Mouse (Mus musculus) right cerebral cortex, adult 2 months (tissue): Measurements from ENCODE around the gene Ahdc1.

Experiments used
- DNase-seq, 2 experiments: peaks; one replicate each; pipeline ENCODE4 v3.0.0; 2021 to 2022; ENCODE audit warnings: low spot score in 2 of 2

The Ahdc1 gene

DNA sequence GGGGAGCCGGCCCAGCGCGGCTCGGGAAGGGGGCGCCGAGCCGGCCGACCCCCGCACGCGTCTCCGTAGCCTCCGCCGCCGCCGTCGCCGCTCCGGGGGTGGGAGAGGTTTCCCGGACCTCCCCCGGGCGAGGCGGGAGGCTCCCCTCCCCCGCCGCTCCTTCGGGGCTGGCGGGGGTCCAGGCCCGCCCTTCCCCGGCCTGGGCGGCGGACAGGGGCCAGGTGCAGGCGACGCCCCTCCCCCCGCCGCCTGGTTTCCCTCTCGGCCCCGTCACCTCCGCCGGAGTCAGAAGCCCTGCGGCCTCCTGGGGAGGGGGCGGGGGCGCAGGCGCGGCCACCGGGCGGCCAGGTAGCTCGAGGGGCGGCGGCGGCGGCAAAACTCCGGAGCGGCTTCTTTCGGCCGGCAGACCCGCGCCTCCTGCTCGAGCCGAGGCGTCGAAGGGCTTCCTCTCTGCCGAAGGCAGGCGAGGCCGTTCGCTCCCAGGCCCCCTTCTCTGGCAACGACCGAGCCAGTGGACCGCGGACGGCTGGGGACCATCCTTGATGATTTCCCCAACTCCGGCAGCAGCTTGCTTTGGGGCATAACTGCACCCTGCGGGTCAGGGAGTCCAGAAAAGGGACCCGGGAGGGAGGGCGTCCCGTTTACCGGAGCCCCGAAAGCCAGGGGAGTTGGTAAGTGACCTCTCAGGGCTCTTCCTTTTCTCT is 28.2 kb downstream of the Ahdc1 start:
- DNase-seq = no peak

DNA sequence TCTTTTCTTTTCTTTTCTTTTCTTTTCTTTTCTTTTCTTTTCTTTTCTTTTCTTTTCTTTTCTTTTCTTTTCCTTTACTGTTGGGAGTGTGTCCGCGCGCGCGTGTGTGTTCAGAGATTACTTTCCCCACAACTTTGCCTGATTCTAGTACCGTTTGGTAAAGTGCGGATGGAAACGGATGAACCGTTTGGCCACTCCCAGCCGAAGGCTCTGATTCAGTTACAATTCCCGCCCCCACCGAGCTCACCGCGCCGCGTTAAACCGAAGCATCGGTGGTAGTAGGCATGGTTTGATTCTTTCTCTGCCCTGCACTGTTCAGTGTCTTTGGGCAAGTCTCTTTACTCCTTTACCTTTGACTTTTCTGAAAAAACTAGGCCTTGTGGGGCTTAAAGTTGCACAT is 28.8 kb downstream of the Ahdc1 start:
- DNase-seq = no peak

GRCm38 (mm10) chr4:133040241-133040904 is 29.3 kb downstream of the Ahdc1 start:
- DNase-seq = no peak

DNA sequence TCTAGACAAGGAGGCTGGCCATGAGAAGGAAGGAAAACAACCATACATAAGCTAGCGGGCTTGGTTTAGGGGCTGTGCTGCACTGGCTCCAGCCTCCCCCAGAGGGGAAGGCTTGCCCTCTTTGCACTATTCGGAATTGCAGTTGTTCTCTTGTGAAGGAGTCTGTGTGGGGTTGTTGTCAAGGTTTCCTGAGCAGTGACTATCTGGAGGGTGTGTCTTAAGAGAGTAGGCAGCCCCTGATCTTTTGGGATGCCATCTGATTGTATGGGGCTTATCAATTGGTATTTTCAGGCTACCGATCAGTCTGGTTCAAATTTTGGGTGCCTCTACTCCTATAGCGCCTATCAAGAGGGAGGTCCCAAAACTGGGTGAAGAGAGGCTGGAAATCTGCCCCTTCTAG is 31.2 kb downstream of the Ahdc1 start:
- DNase-seq = no peak

DNA sequence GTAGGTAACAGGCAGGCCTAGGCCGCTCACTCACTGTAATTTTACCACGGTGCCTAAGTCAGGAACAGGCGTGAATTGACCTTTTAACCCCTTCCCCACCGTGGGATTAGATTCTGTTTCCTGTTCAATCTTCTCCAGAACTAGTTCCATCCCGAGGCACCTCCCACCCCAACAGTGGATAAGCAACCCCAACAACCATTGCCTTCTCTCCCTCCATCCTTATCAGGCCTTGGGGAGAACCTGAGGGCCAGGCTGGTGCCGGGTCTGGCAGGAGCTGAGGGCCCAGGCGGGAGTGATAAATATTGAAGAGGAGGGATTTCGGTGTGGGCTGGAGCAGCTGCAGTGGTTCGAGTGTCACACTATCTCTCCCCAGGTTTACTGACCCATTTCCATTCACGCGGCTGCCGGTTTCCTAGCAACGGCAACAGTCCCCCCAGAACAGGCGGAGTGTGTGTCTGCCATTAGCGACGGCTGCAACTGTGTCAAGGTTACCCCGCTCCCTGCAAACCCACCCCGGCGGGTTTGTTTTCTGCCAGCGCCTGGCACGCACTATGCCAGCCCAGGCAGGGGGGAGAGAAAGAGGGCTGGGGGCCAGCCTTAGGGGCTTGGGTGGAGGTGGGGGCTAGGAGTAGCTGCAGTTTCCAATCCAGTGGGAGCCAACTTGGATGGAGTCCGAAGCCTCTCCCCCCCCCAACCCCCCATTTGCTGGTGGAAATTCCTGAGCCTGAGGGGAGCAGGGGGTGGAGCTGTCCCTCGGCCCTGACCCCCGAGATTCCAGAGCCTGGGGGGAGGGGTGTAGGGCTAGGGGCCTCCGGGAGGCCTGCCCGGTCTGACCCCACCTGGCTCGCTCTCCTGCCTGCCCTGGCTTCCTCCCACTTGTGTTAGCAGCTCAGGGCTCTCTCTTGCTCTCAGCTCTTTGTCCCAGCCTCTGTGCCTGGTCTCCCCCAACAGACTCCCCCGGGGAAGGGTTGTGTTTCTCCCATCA is 31.9 kb downstream of the Ahdc1 start:
- DNase-seq = peak; percentile 62 to 65

- DNase-seq = no peak
Measured at GRCm38 (mm10) chr4:133043798-133044646, 33.0 kb downstream of the Ahdc1 start.

DNA sequence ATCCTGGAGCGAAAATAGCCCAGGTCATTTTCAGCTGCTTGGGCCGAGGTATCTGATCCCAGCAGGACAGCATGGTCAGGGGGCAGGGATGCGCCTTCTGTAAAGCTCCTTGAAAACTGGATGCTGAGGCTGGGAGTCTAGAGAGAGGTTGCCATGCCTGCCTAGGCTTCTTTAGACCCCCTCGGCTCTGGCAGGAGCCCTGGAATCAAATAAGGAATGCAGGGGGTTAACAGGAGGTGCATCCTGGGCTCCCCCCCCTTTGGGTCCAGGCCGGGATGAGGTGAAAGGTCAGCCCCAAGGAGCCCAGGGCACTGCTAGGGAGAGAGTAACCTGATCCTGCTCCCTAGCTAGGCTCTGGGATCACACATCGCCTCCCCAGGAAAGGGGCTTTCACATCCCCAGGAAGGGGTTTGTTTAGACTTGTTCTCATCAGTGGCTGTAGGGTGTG is 33.6 kb downstream of the Ahdc1 start:
- no peak for DNase-seq

DNA sequence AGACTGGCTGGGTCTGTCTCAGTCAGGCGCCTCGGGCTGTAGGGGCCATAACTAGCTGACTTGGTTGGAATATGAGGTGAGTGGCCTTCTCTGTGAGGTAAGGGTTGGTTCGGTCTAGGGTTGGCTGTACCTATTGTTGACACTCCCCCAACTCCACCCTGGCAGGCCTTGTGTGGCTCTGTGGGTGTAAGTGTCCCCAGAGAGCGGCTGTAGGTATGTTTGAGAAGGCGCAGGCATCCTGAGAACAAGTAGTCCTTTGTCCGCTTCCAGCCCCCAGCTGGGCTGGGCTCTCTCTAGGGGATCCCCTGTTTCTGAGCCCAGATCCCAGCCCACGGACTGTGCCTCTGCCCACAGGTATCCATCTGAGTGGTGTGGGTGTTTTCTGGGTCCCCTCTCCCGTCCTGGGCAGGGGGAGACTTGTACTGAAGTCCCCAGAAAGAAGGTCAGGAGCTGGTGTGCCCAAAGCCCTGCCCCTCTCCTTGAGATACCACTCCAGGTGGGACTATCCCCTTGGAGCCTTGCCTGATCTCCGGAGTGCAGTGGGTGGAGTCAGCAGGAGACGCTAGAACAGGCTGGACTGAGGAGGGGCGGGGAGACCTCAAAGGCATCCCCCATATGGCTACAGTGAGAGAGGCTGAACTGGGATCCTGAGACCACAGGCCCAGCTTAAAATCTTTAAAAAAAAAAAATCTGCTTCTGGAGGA is 34.9 kb downstream of the Ahdc1 start:
- no peak for DNase-seq

DNA sequence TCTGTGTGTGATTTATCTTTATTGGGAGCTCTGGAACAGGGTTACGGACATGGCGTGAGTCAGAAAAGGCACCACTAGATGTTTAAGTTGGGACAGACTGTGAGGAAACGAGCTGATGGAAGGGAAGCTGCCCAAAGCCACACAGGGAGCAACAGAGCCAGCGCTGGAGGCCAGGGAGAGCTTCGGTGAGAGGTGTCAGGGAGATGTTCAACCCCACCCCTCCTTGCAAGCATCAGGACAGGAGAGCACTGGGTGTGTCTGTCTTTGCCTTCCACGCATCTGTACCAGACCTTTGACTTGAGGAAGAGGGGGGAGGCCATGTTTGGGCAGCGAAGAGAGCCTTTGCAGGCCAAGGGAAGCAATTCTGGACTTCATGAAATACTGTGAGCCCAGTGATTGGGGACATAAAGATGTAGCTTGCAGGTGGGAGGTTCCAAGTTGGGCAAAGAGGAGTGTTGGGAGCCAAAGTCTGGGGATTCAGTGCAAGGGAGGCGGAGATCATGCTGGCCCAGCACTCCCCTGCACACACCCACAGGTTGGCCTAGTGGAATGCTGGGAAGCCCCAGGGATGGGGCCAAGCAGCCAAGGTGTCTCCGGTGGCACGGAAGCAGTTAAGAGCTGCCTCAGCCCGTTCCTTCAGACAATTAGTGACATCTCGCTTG is 35.8 kb downstream of the Ahdc1 start:
- DNase-seq = peak; percentile 44 to 55

DNA sequence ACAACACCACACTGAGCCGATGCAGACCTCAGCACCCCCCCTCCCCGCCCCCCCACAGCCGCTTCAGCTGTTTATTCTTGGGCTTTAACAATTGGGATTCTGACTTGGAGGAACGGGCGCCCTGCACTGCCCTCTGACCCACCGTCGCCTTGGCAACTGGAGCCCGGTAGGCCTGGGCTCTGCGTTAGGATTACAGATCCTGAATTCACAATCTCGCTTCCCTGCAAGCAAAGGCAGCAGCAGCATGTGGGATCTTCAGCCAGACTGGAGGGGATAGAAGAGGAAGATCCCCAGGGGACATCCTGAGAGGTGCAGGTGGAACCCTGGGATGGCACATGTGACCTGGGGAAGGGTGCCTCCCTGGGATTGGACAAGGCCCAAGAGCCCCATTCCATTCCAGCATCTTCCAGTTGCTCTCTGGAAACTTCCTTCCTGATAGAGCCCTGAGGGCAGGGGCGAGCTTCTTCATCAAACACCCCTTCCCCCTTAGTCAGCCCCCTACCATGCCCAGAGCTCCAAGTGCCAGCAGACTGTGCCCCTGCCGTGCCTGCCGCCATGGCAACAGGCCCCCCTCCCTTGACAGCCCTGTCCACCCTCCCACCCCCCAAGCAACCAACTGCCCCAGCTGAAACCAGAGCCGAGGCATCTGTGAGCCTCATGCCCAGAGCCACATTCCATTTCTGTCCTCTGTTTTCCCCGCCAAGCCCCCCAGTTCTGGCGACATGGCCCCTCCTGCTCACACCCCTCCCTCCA is 36.5 kb downstream of the Ahdc1 start:
- DNase-seq = peak in 1 of 2 experiments; percentile 48

DNA sequence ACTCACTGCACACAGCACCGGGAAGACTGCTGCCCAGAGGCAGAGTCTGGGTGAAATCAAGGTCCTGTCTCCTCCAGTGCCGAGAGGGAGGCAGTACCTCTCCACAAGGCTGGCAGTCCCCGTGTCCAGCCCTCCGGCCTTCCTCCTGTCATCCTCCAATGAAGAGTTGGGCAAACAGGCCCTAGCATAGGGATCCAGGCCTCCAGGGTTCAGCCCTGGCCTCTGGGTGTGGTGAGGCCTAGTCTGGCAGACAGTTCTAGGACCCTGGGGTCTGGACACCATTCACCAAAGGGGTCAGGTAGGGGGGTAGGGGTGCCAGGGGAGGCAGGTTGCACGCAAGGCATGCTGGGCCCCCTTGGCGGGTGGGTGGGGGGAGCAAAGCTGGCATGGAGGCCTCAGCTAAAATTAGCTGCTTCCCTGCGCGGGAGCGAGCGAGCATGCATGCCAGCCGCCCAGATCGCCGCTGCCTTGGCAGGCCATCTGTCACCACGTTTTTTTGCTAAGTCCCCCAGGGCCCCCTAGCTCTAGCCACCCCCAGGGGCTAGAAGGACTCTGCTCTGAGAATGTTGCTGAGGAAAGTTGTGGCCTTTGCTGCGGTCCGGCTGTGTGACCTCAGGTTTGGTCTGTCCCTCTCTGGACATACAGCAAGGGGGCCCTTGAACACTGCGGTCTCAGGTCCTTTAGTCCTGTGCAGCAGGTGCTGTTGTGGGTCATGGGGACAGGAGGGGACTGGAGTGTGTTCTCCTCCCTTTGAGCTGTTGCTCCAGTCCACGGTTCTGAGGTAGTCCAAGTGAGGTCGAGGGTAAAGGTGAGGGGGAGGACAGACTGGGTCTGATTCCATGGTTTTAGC is 38.2 kb downstream of the Ahdc1 start:
- peak in 1 of 2 experiments; percentile 48 for DNase-seq

DNA sequence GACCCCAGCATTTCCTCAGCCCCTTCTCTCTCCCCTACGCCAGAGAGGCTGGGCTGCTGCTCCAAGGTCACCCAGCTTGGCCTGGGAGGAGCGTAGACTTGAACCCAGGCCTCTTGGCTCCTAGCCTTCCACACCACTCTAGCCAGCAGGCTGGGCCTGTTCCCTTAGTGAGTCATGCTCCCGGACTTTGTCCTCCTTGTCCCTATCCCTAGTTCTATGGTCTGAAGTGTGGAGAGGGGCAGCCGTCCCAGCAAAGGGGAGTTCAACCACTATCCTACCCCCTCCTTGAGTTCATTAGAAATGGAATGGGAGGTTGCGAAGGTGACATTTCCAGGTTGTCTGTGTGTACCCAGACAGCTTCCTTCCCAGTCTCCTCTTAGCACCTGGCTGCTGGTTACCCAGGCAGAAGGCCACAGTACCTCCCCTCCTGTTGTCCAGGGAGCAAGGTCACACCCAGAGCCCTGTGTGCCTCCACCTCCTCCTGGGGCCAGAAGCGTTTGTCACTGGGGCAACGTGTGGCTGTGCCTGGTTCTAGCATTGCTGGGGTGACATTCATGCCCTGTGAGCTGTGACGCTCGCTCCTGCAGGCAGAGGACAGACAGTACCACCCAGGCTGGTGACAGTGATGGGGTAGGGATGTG is 39.3 kb downstream of the Ahdc1 start:
- DNase-seq = no peak

GRCm38 (mm10) chr4:133050837-133051549 is 39.9 kb downstream of the Ahdc1 start:
- no peak for DNase-seq

- DNase-seq = no peak
Measured at GRCm38 (mm10) chr4:133051550-133051865, 40.4 kb downstream of the Ahdc1 start.

DNA sequence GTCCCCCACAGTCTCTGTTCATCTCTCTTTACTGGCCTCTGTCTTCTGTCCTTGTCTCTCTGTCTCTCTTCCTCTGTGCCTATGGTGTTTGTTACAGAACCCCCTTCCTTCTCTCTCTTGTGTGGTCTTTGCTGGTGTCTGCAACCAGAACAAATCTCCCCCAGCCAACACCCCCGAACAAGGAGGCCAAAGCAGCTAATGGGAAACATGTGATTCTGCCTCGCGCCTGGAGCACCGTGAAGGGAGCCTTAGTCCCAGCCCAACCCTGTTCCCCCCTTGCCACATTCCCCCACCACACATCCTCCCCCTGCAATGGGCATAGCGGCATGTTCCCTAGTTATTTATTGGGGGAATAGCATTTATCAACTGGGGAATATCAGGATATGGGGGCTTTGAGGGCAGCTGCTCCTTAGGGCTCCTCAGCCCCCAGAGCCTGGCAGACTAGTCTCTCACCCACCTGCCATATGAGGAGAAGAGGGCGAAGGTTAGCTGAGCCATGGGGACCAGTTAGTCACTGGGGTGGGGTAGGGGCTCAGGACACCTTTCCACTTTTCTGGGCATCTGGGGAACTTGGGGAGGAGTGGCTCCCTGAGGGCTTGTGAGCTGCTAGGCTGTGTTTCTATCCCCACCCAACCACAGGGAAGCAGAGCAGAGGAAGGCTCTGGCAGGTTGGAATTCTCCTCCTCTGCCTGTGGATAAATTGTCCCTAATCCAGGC is 41.1 kb downstream of the Ahdc1 start:
- DNase-seq = no peak

DNA sequence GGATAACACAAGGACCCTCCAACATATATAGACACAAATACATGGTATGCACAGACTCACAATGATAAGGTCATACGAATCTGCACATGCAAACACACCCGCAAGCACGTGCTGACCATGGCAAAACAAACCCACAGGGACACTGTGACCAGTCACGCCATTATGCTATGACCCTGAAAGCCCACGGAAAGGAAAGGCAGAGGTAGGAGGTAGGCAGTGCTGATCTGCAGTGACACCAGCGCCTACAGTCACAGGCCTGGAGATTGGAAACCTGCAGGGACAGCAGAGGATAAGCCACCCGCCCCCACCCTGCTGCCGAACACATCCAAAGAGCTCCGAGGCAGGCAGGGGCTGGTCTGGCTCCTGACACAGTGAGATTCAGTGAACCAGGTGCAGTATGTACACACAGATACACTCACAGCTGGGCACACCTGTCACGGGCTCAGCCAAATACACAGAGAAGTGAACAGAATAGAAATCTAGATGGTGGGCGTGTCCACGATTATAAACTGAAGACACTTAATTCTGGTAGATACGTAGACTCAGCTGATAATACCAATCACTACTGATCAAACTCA is 42.0 kb downstream of the Ahdc1 start:
- no peak for DNase-seq
